In genomic region chr14:120535446-120535845, GRCm38 (mm10) we compare ENCODE assay signal across 26 mouse cellular contexts. TPM values are rescaled to one million over a fixed set of nuclear protein-coding genes. Genes with fewer than 3 reads are reported as not detected.
DNase-seq lines count a peak whose midpoint lies in the region; ATAC-seq and TF ChIP-seq lines count a peak whose summit lies in the region.
"Had no signal": no experiment of that assay in that cellular context is flagged by ENCODE, and none has a peak within 500 bp of the region (broad histone marks: within the 10 kb centered on the region; RNA-seq: fewer than 3 reads in every experiment).

No protein-coding gene starts in this region.

- whole genome bisulfite sequencing in limb, embryonic 14.5 days, result 64% methylated on average over 4 of the region's 4 CpGs
- 75% methylated on average over 4 of the region's 4 CpGs for WGBS in limb, embryonic 10.5 days
- 51% methylated on average over 4 of the region's 4 CpGs for WGBS in lung, postnatal 0 days
- 50% methylated on average over 4 of the region's 4 CpGs for WGBS in stomach, postnatal 0 days
- whole genome bisulfite sequencing in midbrain, embryonic 10.5 days, result 85% methylated on average over 4 of the region's 4 CpGs

- no peak for ATAC-seq in limb, embryonic 14.5 days (ENCODE audit: low FRiP score, low read depth)
- no peak for ATAC-seq in lung, postnatal 0 days
- no peak for ATAC-seq in stomach, postnatal 0 days (ENCODE audit: low FRiP score, low TSS enrichment)
- ATAC-seq: forebrain, embryonic 14.5 days; hindbrain, embryonic 16.5 days had no signal

- no peaks in the 10 kb centered on the region for H3K36me3 ChIP-seq in limb, embryonic 14.5 days (ENCODE audit: control insufficient read depth, insufficient read depth, low read length)
- no peaks in the 10 kb centered on the region for H3K36me3 ChIP-seq in limb, embryonic 10.5 days
- no peaks in the 10 kb centered on the region for H3K36me3 ChIP-seq in lung, postnatal 0 days (ENCODE audit: insufficient read depth, low read length)
- H3K36me3 ChIP-seq in stomach, postnatal 0 days (ENCODE audit: control insufficient read depth, insufficient read depth, low read length), result no peaks in the 10 kb centered on the region
- no peaks in the 10 kb centered on the region for H3K36me3 ChIP-seq in midbrain, embryonic 10.5 days
- H3K36me3 ChIP-seq: embryonic facial prominence, embryonic 12.5 days; G1E; limb, embryonic 12.5 days; liver, embryonic 13.5 days had no signal

- H3K4me3 ChIP-seq in limb, embryonic 14.5 days (replicated peaks; ENCODE audit: low read length), result no peak overlapping the region
- H3K4me3 ChIP-seq in limb, embryonic 10.5 days, result no peak overlapping the region
- H3K4me3 ChIP-seq in lung, postnatal 0 days (ENCODE audit: low read depth, low read length), result no peak overlapping the region
- H3K4me3 ChIP-seq in stomach, postnatal 0 days (ENCODE audit: low read depth, low read length), result no peak overlapping the region
- no peak overlapping the region for H3K4me3 ChIP-seq in midbrain, embryonic 10.5 days
- H3K4me3 ChIP-seq: embryonic facial prominence, embryonic 12.5 days; gastrocnemius, adult 2 months; limb, embryonic 12.5 days; liver, embryonic 13.5 days had no signal

- no peak overlapping the region for H3K4me2 ChIP-seq in limb, embryonic 14.5 days (replicated peaks; ENCODE audit: low read depth, low read length, severe bottlenecking)
- H3K4me2 ChIP-seq in lung, postnatal 0 days (replicated peaks; ENCODE audit: low read depth, low read length), result no peak overlapping the region
- no peak overlapping the region for H3K4me2 ChIP-seq in stomach, postnatal 0 days (replicated peaks; ENCODE audit: low read depth)
- H3K4me2 ChIP-seq: embryonic facial prominence, embryonic 12.5 days; limb, embryonic 12.5 days; liver, embryonic 13.5 days had no signal

- TF ChIP-seq POLR2A in limb, embryonic 14.5 days (IDR thresholded peaks at IDR 0.05; ENCODE audit: borderline replicate concordance, extremely low read depth, insufficient read depth, insufficient read length), result no peak

- H3K27me3 ChIP-seq in limb, embryonic 14.5 days (ENCODE audit: control insufficient read depth, insufficient read depth, low read length), result no peaks in the 10 kb centered on the region
- H3K27me3 ChIP-seq in limb, embryonic 10.5 days (ENCODE audit: low read depth, poor library complexity, severe bottlenecking), result no peaks in the 10 kb centered on the region
- no peaks in the 10 kb centered on the region for H3K27me3 ChIP-seq in lung, postnatal 0 days (replicated peaks; ENCODE audit: insufficient read depth, low read length)
- H3K27me3 ChIP-seq in stomach, postnatal 0 days (ENCODE audit: control insufficient read depth, insufficient read depth, low read length), result no peaks in the 10 kb centered on the region
- H3K27me3 ChIP-seq in midbrain, embryonic 10.5 days (ENCODE audit: low read depth, poor library complexity, severe bottlenecking), result no peaks in the 10 kb centered on the region
- H3K27me3 ChIP-seq: embryonic facial prominence, embryonic 12.5 days; limb, embryonic 12.5 days; liver, embryonic 13.5 days had no signal

- no peaks in the 10 kb centered on the region for H3K4me1 ChIP-seq in limb, embryonic 14.5 days (ENCODE audit: control insufficient read depth, insufficient read depth, low read length)
- no peaks in the 10 kb centered on the region for H3K4me1 ChIP-seq in limb, embryonic 10.5 days
- no peaks in the 10 kb centered on the region for H3K4me1 ChIP-seq in lung, postnatal 0 days (ENCODE audit: insufficient read depth, low read depth, low read length)
- no peaks in the 10 kb centered on the region for H3K4me1 ChIP-seq in stomach, postnatal 0 days (replicated peaks; ENCODE audit: control insufficient read depth, insufficient read depth)
- peaks cover 7% of the 10 kb centered on the region for H3K4me1 ChIP-seq in midbrain, embryonic 10.5 days
- H3K4me1 ChIP-seq: embryonic facial prominence, embryonic 12.5 days; limb, embryonic 12.5 days; liver, embryonic 13.5 days had no signal

- no peak overlapping the region for H3K9ac ChIP-seq in limb, embryonic 14.5 days (ENCODE audit: low read depth, low read length, severe bottlenecking)
- H3K9ac ChIP-seq in lung, postnatal 0 days (replicated peaks; ENCODE audit: low read depth), result no peak overlapping the region
- no peak overlapping the region for H3K9ac ChIP-seq in stomach, postnatal 0 days (ENCODE audit: low read length)
- H3K9ac ChIP-seq: embryonic facial prominence, embryonic 12.5 days; limb, embryonic 12.5 days; liver, embryonic 13.5 days had no signal

- no peak overlapping the region for H3K27ac ChIP-seq in limb, embryonic 14.5 days (replicated peaks; ENCODE audit: low read depth, low read length)
- H3K27ac ChIP-seq in limb, embryonic 10.5 days, result no peak overlapping the region
- peak overlapping the region; percentile 28; the same call in 1 of the 2 replicates for H3K27ac ChIP-seq in lung, postnatal 0 days (ENCODE audit: low read length)
- H3K27ac ChIP-seq in stomach, postnatal 0 days (replicated peaks), result peak overlapping the region; percentile 65; the same call in 1 of the 2 replicates
- H3K27ac ChIP-seq in midbrain, embryonic 10.5 days (replicated peaks), result no peak overlapping the region
- H3K27ac ChIP-seq: embryonic facial prominence, embryonic 12.5 days; gastrocnemius, adult 2 months; limb, embryonic 12.5 days; liver, embryonic 13.5 days had no signal

- TF ChIP-seq EP300 in lung, postnatal 0 days (IDR thresholded peaks at IDR 0.05), result no peak
- TF ChIP-seq EP300 in stomach, postnatal 0 days (optimal IDR thresholded peaks at IDR 0.05), result no peak

- TF ChIP-seq CTCF in lung, postnatal 0 days (IDR thresholded peaks at IDR 0.05), result no peak
- TF ChIP-seq CTCF in stomach, postnatal 0 days (IDR thresholded peaks at IDR 0.05; ENCODE audit: low read depth), result no peak

- DNase-seq in heart, adult 11 months, result peak; percentile 82
- DNase-seq in heart, adult 18-20 months, result no peak
- DNase-seq in limb, embryonic 14.5 days (ENCODE audit: low spot score), result peak; percentile 4
- DNase-seq in limb, embryonic 10.5 days (ENCODE audit: low spot score), result no peak
- DNase-seq in lung, postnatal 0 days (ENCODE audit: low spot score), result peak; percentile 38
- DNase-seq in lung, adult 18-20 months, result no peak
- DNase-seq in stomach, postnatal 0 days (ENCODE audit: low spot score), result no peak
- DNase-seq in midbrain, embryonic 10.5 days (ENCODE audit: low spot score), result no peak
- DNase-seq: adrenal gland, postnatal 10 days; cerebellum, adult 11 months; cerebellum, adult 9-11 months; embryo, embryonic 11 days; gastrocnemius, adult 2 months; gastrocnemius, postnatal 36 days; kidney, adult 8-10 months; kidney, postnatal 25 days; liver, embryonic 13.5 days; lung, adult 2 months; midbrain, embryonic 14.5 days; thymus, adult 18-20 months; thymus, postnatal 25 days had no signal

- H3K9me3 ChIP-seq in limb, embryonic 14.5 days (ENCODE audit: control insufficient read depth, low read length), result no peaks in the 10 kb centered on the region
- no peaks in the 10 kb centered on the region for H3K9me3 ChIP-seq in limb, embryonic 10.5 days (replicated peaks)
- no peaks in the 10 kb centered on the region for H3K9me3 ChIP-seq in lung, postnatal 0 days (ENCODE audit: low read length)
- no peaks in the 10 kb centered on the region for H3K9me3 ChIP-seq in stomach, postnatal 0 days (ENCODE audit: control insufficient read depth, low read length)
- H3K9me3 ChIP-seq in midbrain, embryonic 10.5 days (replicated peaks), result no peaks in the 10 kb centered on the region
- H3K9me3 ChIP-seq: embryonic facial prominence, embryonic 12.5 days; limb, embryonic 12.5 days; liver, embryonic 13.5 days had no signal

RNA-seq across cellular contexts. Expression of gene Rap2a, which starts 57.2 kb away (rescaled TPM):
- 1 to 10 TPM; 9.3 to 9.7 TPM for total RNA-seq in heart, adult 18-20 months (2021)
- 20.9 and 21.5 TPM in 2 replicates for polyA plus RNA-seq in limb, embryonic 14.5 days (2012; rRNA removed)
- polyA plus RNA-seq in limb, embryonic 14.5 days (2014; fragmentation: Nextera tagmentation; extraction: Ambion mirVana), result 16.4 and 18.9 TPM in 2 replicates
- 7.9 and 8.9 TPM in 2 replicates for polyA plus RNA-seq in limb, embryonic 10.5 days (2016; fragmentation: Nextera tagmentation; extraction: Ambion mirVana)
- 48.4 and 62.8 TPM in 2 replicates for polyA plus RNA-seq in lung, postnatal 0 days (2015; fragmentation: Nextera tagmentation; extraction: Ambion mirVana)
- 10.3 and 11.7 TPM in 2 replicates for polyA plus RNA-seq in stomach, postnatal 0 days (2015; fragmentation: Nextera tagmentation; extraction: Ambion mirVana)
- polyA plus RNA-seq in midbrain, embryonic 10.5 days (2016; fragmentation: Nextera tagmentation; extraction: Ambion mirVana), result 7.8 and 11.3 TPM in 2 replicates

Comparison
In these comparisons a context has a peak if more than half of its experiments do, and no peak if none do; other contexts are left out.
1. DNase-seq: peak in heart, adult 11 months (single experiment), limb, embryonic 14.5 days (single experiment) and lung, postnatal 0 days (single experiment); none in heart, adult 18-20 months (0 of 2), limb, embryonic 10.5 days (single experiment), lung, adult 18-20 months (0 of 2), stomach, postnatal 0 days (single experiment) and midbrain, embryonic 10.5 days (single experiment).
2. H3K27ac ChIP-seq: peak in lung, postnatal 0 days (single experiment) and stomach, postnatal 0 days (single experiment); none in limb, embryonic 14.5 days (single experiment), limb, embryonic 10.5 days (single experiment) and midbrain, embryonic 10.5 days (single experiment).